9 mouse cellular contexts compared by ENCODE assay signal in genomic region chr3:107939403-107939802, GRCm38 (mm10). TPM values are rescaled to one million over a fixed set of nuclear protein-coding genes. Genes with fewer than 3 reads are reported as not detected.
A peak's percentile ranks its signal among the peaks of the same experiment; 100 is the strongest.
DNase-seq lines count a peak whose midpoint lies in the region; ATAC-seq and TF ChIP-seq lines count a peak whose summit lies in the region.
"Had no signal": no experiment of that assay in that cellular context is flagged by ENCODE, and none has a peak within 500 bp of the region (broad histone marks: within the 10 kb centered on the region; RNA-seq: fewer than 3 reads in every experiment).

No protein-coding gene starts in this region.

- no peaks in the 10 kb centered on the region for H3K36me3 ChIP-seq in heart, embryonic 16.5 days (ENCODE audit: control insufficient read depth, insufficient read depth)
- no peaks in the 10 kb centered on the region for H3K36me3 ChIP-seq in macrophage (ENCODE audit: inconsistent target)
- H3K36me3 ChIP-seq: limb, embryonic 13.5 days had no signal

- no peaks in the 10 kb centered on the region for H3K79me2 ChIP-seq in macrophage (ENCODE audit: inconsistent target)

- peak; percentile 91 for TF ChIP-seq CTCF in layer of hippocampus, adult 2 months (conservative IDR thresholded peaks at IDR 0.05)

- H3K4me1 ChIP-seq in heart, embryonic 16.5 days (ENCODE audit: control insufficient read depth, insufficient read depth, low read length): peaks cover 17% of the 10 kb centered on the region

- no peak overlapping the region for H3K4me3 ChIP-seq in heart, embryonic 16.5 days (ENCODE audit: low read length)
- H3K4me3 ChIP-seq in layer of hippocampus, adult 2 months: no peak overlapping the region
- H3K4me3 ChIP-seq in macrophage (ENCODE audit: inconsistent target): no peak overlapping the region
- H3K4me3 ChIP-seq: limb, embryonic 13.5 days had no signal

- WGBS in heart, embryonic 16.5 days: 53% methylated on average over 3 of the region's 3 CpGs
- 8% methylated on average over 3 of the region's 3 CpGs for WGBS in macrophage (ENCODE audit: missing documents)

- no peak overlapping the region for H3K27ac ChIP-seq in heart, embryonic 16.5 days (ENCODE audit: low read length)
- H3K27ac ChIP-seq in layer of hippocampus, adult 2 months: peak overlapping the region; percentile 84
- peak overlapping the region; percentile 55 for H3K27ac ChIP-seq in macrophage
- H3K27ac ChIP-seq: limb, embryonic 13.5 days had no signal

- DNase-seq in CD4-positive, CD25-positive, alpha-beta regulatory T cell, adult 2 months (ENCODE audit: low read depth, low spot score): peak; percentile 55
- DNase-seq in adrenal gland, adult 2 months: peak; percentile 86
- peak; percentile 73 for DNase-seq in embryo, embryonic 10.5 days (ENCODE audit: low spot score)
- DNase-seq in layer of hippocampus, adult 2 months (ENCODE audit: low spot score in 2 of 2): peak in 1 of 2 experiments; percentile 60
- peak; percentile 16 to 58 for DNase-seq in spleen, postnatal 10 days (ENCODE audit: low spot score in 2 of 2)

- no peak overlapping the region for H3K9ac ChIP-seq in heart, embryonic 16.5 days (ENCODE audit: low read length)
- H3K9ac ChIP-seq: limb, embryonic 13.5 days had no signal

- no peak for ATAC-seq in CD4-positive, CD25-positive, alpha-beta regulatory T cell, adult 4 months
- peak; percentile 49; the same call in 1 of the 2 replicates for ATAC-seq in heart, embryonic 16.5 days (replicated peaks; ENCODE audit: extremely low read depth, insufficient read depth, low FRiP score)

- no peaks in the 10 kb centered on the region for H3K9me3 ChIP-seq in heart, embryonic 16.5 days (replicated peaks; ENCODE audit: control insufficient read depth, low read length)
- H3K9me3 ChIP-seq: limb, embryonic 13.5 days had no signal

- 0 out of 2 replicates have a peak, but pooled peaks cover 3% of the 10 kb centered on the region for H3K27me3 ChIP-seq in heart, embryonic 16.5 days (ENCODE audit: control insufficient read depth, insufficient read depth, low read length)
- H3K27me3 ChIP-seq: limb, embryonic 13.5 days had no signal

- no peak overlapping the region for H3K4me2 ChIP-seq in heart, embryonic 16.5 days (ENCODE audit: low read depth, low read length)
- H3K4me2 ChIP-seq: limb, embryonic 13.5 days had no signal

RNA-seq across cellular contexts. Expression of gene Gstm6, which starts 4.1 kb away (rescaled TPM):
- not detected for polyA plus RNA-seq in CD4-positive, CD25-positive, alpha-beta regulatory T cell, adult 4 months (2017; shearing (Covaris generic))
- total RNA-seq in adrenal gland, adult 2 months (2021): 1 to 10 TPM; 6.1 to 6.5 TPM
- 0.90 and 1.0 TPM in 2 replicates for polyA plus RNA-seq in adrenal gland, adult 2 months (2012; rRNA removed)
- polyA plus RNA-seq in heart, embryonic 16.5 days (2015; fragmentation: Nextera tagmentation; extraction: Ambion mirVana): 11.7 and 12.2 TPM in 2 replicates
- total RNA-seq in layer of hippocampus, adult 2 months (2021): 10 to 100 TPM; 16.6 to 19.5 TPM
- not detected for total RNA-seq in macrophage (2018; cell fraction: chromatin; rRNA removed)
- total RNA-seq in macrophage (2018; cell fraction: cytosol; rRNA removed): under 1 TPM in 1 of 26 experiments, not detected in 25; 0.10 TPM
- not detected for total RNA-seq in macrophage (2018; cell fraction: nucleus; rRNA removed)
- polyA plus RNA-seq in macrophage (2018): not detected in 3 replicates

RNA-seq across cellular contexts. Expression of gene Gstm7, which starts 7.8 kb away (rescaled TPM):
- polyA plus RNA-seq in CD4-positive, CD25-positive, alpha-beta regulatory T cell, adult 4 months (2017; shearing (Covaris generic)): 1 to 10 TPM; 1.4 to 2.1 TPM
- 100 to 1,000 TPM; 158 to 186 TPM for total RNA-seq in adrenal gland, adult 2 months (2021)
- polyA plus RNA-seq in adrenal gland, adult 2 months (2012; rRNA removed): 44.4 and 51.2 TPM in 2 replicates
- 26.8 and 28.1 TPM in 2 replicates for polyA plus RNA-seq in heart, embryonic 16.5 days (2015; fragmentation: Nextera tagmentation; extraction: Ambion mirVana)
- total RNA-seq in layer of hippocampus, adult 2 months (2021): 100 to 1,000 TPM; 173 to 177 TPM
- 1 to 10 TPM in 1 of 26 experiments, not detected in 25; 1.6 TPM for total RNA-seq in macrophage (2018; cell fraction: chromatin; rRNA removed)
- total RNA-seq in macrophage (2018; cell fraction: cytosol; rRNA removed): under 1 TPM in 24 of 26 experiments, not detected in 2; 0.14 to 0.67 (median 0.27) TPM
- total RNA-seq in macrophage (2018; cell fraction: nucleus; rRNA removed): 1 to 10 TPM in 1 of 26 experiments, not detected in 25; 1.7 TPM
- polyA plus RNA-seq in macrophage (2018): 0.27 to 0.37 TPM in 2 of 3 replicates, not detected in the other

RNA-seq across cellular contexts. Expression of gene Gstm3, which starts 29.7 kb away (rescaled TPM):
- not detected for polyA plus RNA-seq in CD4-positive, CD25-positive, alpha-beta regulatory T cell, adult 4 months (2017; shearing (Covaris generic))
- total RNA-seq in adrenal gland, adult 2 months (2021): not detected
- 0.58 and 0.62 TPM in 2 replicates for polyA plus RNA-seq in adrenal gland, adult 2 months (2012; rRNA removed)
- polyA plus RNA-seq in heart, embryonic 16.5 days (2015; fragmentation: Nextera tagmentation; extraction: Ambion mirVana): 0.12 and 0.22 TPM in 2 replicates
- total RNA-seq in layer of hippocampus, adult 2 months (2021): not detected
- not detected for total RNA-seq in macrophage (2018; cell fraction: chromatin; rRNA removed)
- total RNA-seq in macrophage (2018; cell fraction: cytosol; rRNA removed): not detected
- total RNA-seq in macrophage (2018; cell fraction: nucleus; rRNA removed): not detected
- not detected in 3 replicates for polyA plus RNA-seq in macrophage (2018)
- polyA plus RNA-seq: limb, embryonic 13.5 days had no signal

RNA-seq across cellular contexts. Expression of gene Gstm5, which starts 43.8 kb away (rescaled TPM):
- polyA plus RNA-seq in CD4-positive, CD25-positive, alpha-beta regulatory T cell, adult 4 months (2017; shearing (Covaris generic)): 1 to 10 TPM in 1 of 2 experiments, not detected in 1; 1.4 TPM
- total RNA-seq in adrenal gland, adult 2 months (2021): 10 to 100 TPM; 34.7 to 55.3 TPM
- 11.9 and 12.7 TPM in 2 replicates for polyA plus RNA-seq in adrenal gland, adult 2 months (2012; rRNA removed)
- polyA plus RNA-seq in heart, embryonic 16.5 days (2015; fragmentation: Nextera tagmentation; extraction: Ambion mirVana): 118 and 121 TPM in 2 replicates
- 100 to 1,000 TPM; 282 to 304 TPM for total RNA-seq in layer of hippocampus, adult 2 months (2021)
- total RNA-seq in macrophage (2018; cell fraction: chromatin; rRNA removed): 1 to 10 TPM in 4 of 26 experiments, under 1 TPM in 1, not detected in 21; 0.91 to 7.0 (median 1.4) TPM
- 10 to 100 TPM in 9 of 26 experiments, 1 to 10 TPM in 17; 2.4 to 16.2 (median 6.6) TPM for total RNA-seq in macrophage (2018; cell fraction: cytosol; rRNA removed)
- 1 to 10 TPM in 15 of 26 experiments, under 1 TPM in 6, not detected in 5; 0.52 to 2.8 (median 1.5) TPM for total RNA-seq in macrophage (2018; cell fraction: nucleus; rRNA removed)
- 10.0 to 14.8 TPM (median 14.2 TPM) in 3 replicates for polyA plus RNA-seq in macrophage (2018)

RNA-seq across cellular contexts. Expression of gene Gstm2, which starts 46.9 kb away (rescaled TPM):
- polyA plus RNA-seq in CD4-positive, CD25-positive, alpha-beta regulatory T cell, adult 4 months (2017; shearing (Covaris generic)): not detected
- total RNA-seq in adrenal gland, adult 2 months (2021): 100 to 1,000 TPM; 231 to 239 TPM
- polyA plus RNA-seq in adrenal gland, adult 2 months (2012; rRNA removed): 133 and 141 TPM in 2 replicates
- 79.3 and 81.3 TPM in 2 replicates for polyA plus RNA-seq in heart, embryonic 16.5 days (2015; fragmentation: Nextera tagmentation; extraction: Ambion mirVana)
- total RNA-seq in layer of hippocampus, adult 2 months (2021): 1 to 10 TPM; 2.3 to 3.6 TPM
- total RNA-seq in macrophage (2018; cell fraction: chromatin; rRNA removed): 10 to 100 TPM in 1 of 26 experiments, 1 to 10 TPM in 12, under 1 TPM in 6, not detected in 7; 0.78 to 10.9 (median 1.7) TPM
- 1 to 10 TPM; 2.1 to 6.9 (median 3.3) TPM for total RNA-seq in macrophage (2018; cell fraction: cytosol; rRNA removed)
- 1 to 10 TPM in 14 of 26 experiments, under 1 TPM in 7, not detected in 5; 0.40 to 4.0 (median 1.4) TPM for total RNA-seq in macrophage (2018; cell fraction: nucleus; rRNA removed)
- polyA plus RNA-seq in macrophage (2018): 5.8 to 12.2 TPM (median 10.0 TPM) in 3 replicates
